Mouse (Mus musculus) limb, embryonic 15.5 days (tissue): ENCODE data around the gene Kctd14. TPM values are rescaled to one million over a fixed set of nuclear protein-coding genes. Genes with fewer than 3 reads are reported as not detected.

Experiments used
- ATAC-seq: fragments of 200-750 bp; cut with Nextera tagmentation; 2 replicates; pipeline ENCODE4 v1.8.0; 2017; ENCODE audit warnings: low read depth, moderate TSS enrichment; ENCODE audit not compliant: insufficient number of reproducible peaks, low FRiP score, low TSS enrichment
- H3K27ac ChIP-seq: fragments of 300-500 bp; sonication (generic); 2 replicates; pipeline ENCODE4 v1.5.1; 2015; ENCODE audit warnings: moderate library complexity, mild to moderate bottlenecking, inconsistent platforms
- H3K27me3 ChIP-seq: fragments of 300-500 bp; sonication (generic); 2 replicates; pipeline ENCODE4 v1.6.1; 2015; ENCODE audit warnings: inconsistent platforms
- H3K36me3 ChIP-seq: fragments of 300-500 bp; sonication (generic); 2 replicates; pipeline ENCODE4 v1.6.1; 2015; ENCODE audit warnings: inconsistent platforms
- H3K4me1 ChIP-seq: fragments of 300-500 bp; sonication (generic); 2 replicates; pipeline ENCODE4 v1.6.1; 2015; ENCODE audit warnings: inconsistent platforms
- H3K4me2 ChIP-seq: fragments of 300-500 bp; sonication (generic); 2 replicates; pipeline ENCODE4 v1.6.1; 2015; ENCODE audit warnings: mild to moderate bottlenecking, inconsistent platforms
- H3K4me3 ChIP-seq: fragments of 300-500 bp; sonication (generic); 2 replicates; pipeline ENCODE4 v1.5.1; 2015; ENCODE audit warnings: mild to moderate bottlenecking, inconsistent platforms
- H3K9ac ChIP-seq: fragments of 300-500 bp; sonication (generic); 2 replicates; pipeline ENCODE4 v1.6.1; 2015; ENCODE audit warnings: inconsistent platforms
- H3K9me3 ChIP-seq: fragments of 300-500 bp; sonication (generic); 2 replicates; pipeline ENCODE4 v1.6.1; 2016; ENCODE audit warnings: inconsistent platforms
- WGBS: fragments of 180-500 bp; shearing (Covaris S2); methylation state at CpG from one replicate; pipeline ENCODE4 v1.1.7; 2015; 5-methylcytosine and 5-hydroxymethylcytosine counted together
- polyA plus RNA-seq: library from polyadenylated mRNA; unstranded; fragments of >200 nt; fragmentation: Nextera tagmentation; extraction: Ambion mirVana; gene quantifications from 2 replicates; pipeline ENCODE4 v1.2.1, GENCODE M21; 2015

Gene Kctd14
- polyA plus RNA-seq, 1 experiment from 2014 or later, result 3.4 TPM

GRCm38 (mm10) chr7:97447050-97447531 is 4.0 kb upstream of the Kctd14 start:
- Histone ChIP-seq H3K4me3 (no peak overlapping the region), H3K27ac (peak overlapping the region; percentile 81), H3K9ac (no peak overlapping the region), H3K4me2 (no peak overlapping the region), H3K4me1 (peaks cover 20% of the 10 kb centered on the region), H3K27me3 (no peaks in the 10 kb centered on the region), H3K9me3 (no peaks in the 10 kb centered on the region), H3K36me3 (no peaks in the 10 kb centered on the region)
- 52% methylated on average over 6 of the region's 6 CpGs for WGBS
- no peak for ATAC-seq

GRCm38 (mm10) chr7:97452196-97452595 is 1.1 kb downstream of the Kctd14 start:
- no peak overlapping the region for H3K4me3 ChIP-seq
- H3K4me1 ChIP-seq, result peaks cover 17% of the 10 kb centered on the region
- H3K9ac ChIP-seq, result no peak overlapping the region
- no peaks in the 10 kb centered on the region for H3K9me3 ChIP-seq
- ATAC-seq, result no peak
- H3K27ac ChIP-seq, result no peak overlapping the region
- H3K4me2 ChIP-seq, result no peak overlapping the region
- no peaks in the 10 kb centered on the region for H3K36me3 ChIP-seq
- no peaks in the 10 kb centered on the region for H3K27me3 ChIP-seq
- WGBS, result 70% methylated on average over 6 of the region's 6 CpGs

- Histone ChIP-seq H3K27me3 (no peaks in the 10 kb centered on the region), H3K9ac (peak overlapping the region; percentile 56), H3K4me1 (peaks cover 13% of the 10 kb centered on the region), H3K4me2 (peak overlapping the region; percentile 87), H3K36me3 (peaks cover 2% of the 10 kb centered on the region; the same call in 1 of the 2 replicates), H3K9me3 (no peaks in the 10 kb centered on the region), H3K27ac (peak overlapping the region; percentile 18; the same call in 1 of the 2 replicates), H3K4me3 (peak overlapping the region; percentile 48)
- no peak for ATAC-seq
- 5% methylated on average over 27 of the region's 27 CpGs for WGBS
Measured at GRCm38 (mm10) chr7:97453141-97453921, 2.2 kb downstream of the Kctd14 start.

GRCm38 (mm10) chr7:97454795-97455194 is 3.7 kb downstream of the Kctd14 start:
- Histone ChIP-seq H3K4me1 (peaks cover 13% of the 10 kb centered on the region), H3K9ac (no peak overlapping the region), H3K4me3 (no peak overlapping the region), H3K36me3 (peaks cover 2% of the 10 kb centered on the region; the same call in 1 of the 2 replicates), H3K4me2 (no peak overlapping the region), H3K27ac (no peak overlapping the region), H3K9me3 (no peaks in the 10 kb centered on the region), H3K27me3 (no peaks in the 10 kb centered on the region)
- ATAC-seq, result no peak
- 92% methylated on average over 10 of the region's 10 CpGs for WGBS

GRCm38 (mm10) chr7:97455577-97455976 is 4.5 kb downstream of the Kctd14 start:
- Histone ChIP-seq H3K27me3 (no peaks in the 10 kb centered on the region), H3K36me3 (peaks cover 2% of the 10 kb centered on the region; the same call in 1 of the 2 replicates), H3K4me1 (peaks cover 13% of the 10 kb centered on the region), H3K4me3 (no peak overlapping the region), H3K9ac (no peak overlapping the region), H3K4me2 (no peak overlapping the region), H3K9me3 (no peaks in the 10 kb centered on the region), H3K27ac (no peak overlapping the region)
- no peak for ATAC-seq
- WGBS, result 74% methylated on average over 3 of the region's 3 CpGs

- Histone ChIP-seq H3K4me2 (no peak overlapping the region), H3K9me3 (no peaks in the 10 kb centered on the region), H3K4me3 (no peak overlapping the region), H3K4me1 (no peaks in the 10 kb centered on the region), H3K27me3 (no peaks in the 10 kb centered on the region), H3K9ac (no peak overlapping the region), H3K36me3 (no peaks in the 10 kb centered on the region), H3K27ac (no peak overlapping the region)
- no peak for ATAC-seq
- WGBS, result 70% methylated on average over 5 of the region's 5 CpGs
Measured at GRCm38 (mm10) chr7:97473001-97473400, 21.9 kb downstream of the Kctd14 start.

DNA sequence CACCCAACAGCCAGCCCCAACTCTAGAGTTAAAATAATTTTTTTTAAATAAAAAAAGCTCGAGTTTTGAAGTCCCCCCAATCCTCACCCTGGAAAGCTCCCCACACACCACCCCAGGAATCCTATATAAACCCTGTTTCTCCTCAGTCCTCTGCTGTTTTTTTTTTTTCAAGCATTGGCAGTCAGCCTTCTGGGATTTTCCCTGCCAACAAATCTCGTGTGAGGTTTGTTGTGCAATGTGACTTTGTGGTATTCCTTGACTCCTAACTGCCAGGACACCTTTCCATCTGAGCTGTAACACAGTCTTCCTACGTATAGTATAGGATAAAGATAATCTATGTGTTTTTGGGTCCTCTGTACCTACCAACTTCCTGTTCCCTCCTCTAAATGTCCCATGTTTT is 28.2 kb downstream of the Kctd14 start:
- Histone ChIP-seq H3K9ac (no peak overlapping the region), H3K9me3 (no peaks in the 10 kb centered on the region), H3K36me3 (no peaks in the 10 kb centered on the region), H3K4me2 (no peak overlapping the region), H3K27ac (no peak overlapping the region), H3K27me3 (no peaks in the 10 kb centered on the region), H3K4me3 (no peak overlapping the region), H3K4me1 (peaks cover 10% of the 10 kb centered on the region; the same call in 1 of the 2 replicates)
- ATAC-seq, result no peak
- WGBS, result 51% methylated on average over 3 of the region's 3 CpGs

GRCm38 (mm10) chr7:97480290-97480689 is 29.2 kb downstream of the Kctd14 start:
- WGBS, result 24% methylated on average over 3 of the region's 3 CpGs
- Histone ChIP-seq H3K4me3 (peak overlapping the region; percentile 81), H3K36me3 (peaks cover 6% of the 10 kb centered on the region; the same call in 1 of the 2 replicates), H3K4me2 (peak overlapping the region; percentile 45), H3K9me3 (no peaks in the 10 kb centered on the region), H3K27me3 (no peaks in the 10 kb centered on the region), H3K27ac (no peak overlapping the region), H3K9ac (no peak overlapping the region), H3K4me1 (peaks cover 10% of the 10 kb centered on the region; the same call in 1 of the 2 replicates)
- no peak for ATAC-seq

DNA sequence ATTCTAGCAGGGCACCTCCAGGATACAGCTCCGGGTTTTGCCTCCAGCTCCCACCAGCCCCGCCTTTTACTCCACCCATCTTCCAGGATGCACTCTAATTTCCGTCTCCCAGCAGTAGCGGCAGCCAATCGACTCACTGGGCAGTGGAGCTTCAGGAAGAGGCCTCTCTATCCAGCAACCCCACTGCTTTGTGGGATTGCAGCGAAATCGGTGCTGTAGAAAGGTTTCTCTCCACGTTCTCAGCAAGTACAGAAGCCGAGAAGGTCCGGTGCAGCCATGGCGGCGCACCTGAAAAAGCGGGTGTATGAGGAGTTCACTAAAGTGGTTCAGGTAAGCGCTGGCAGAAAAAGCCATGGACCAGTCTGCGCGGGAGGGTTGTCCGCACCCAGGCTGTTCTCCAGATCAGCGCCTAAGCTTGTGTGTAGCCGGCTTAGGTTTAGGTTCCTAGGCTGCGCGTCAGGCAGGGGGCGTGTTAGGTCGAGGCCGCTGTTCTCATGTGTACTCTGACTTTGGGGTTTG is 29.8 kb downstream of the Kctd14 start, which contains the start of gene Ints4:
Ints4 (plus strand) TSS at position 136 of the 519 bp plus-strand sequence.
- 0% methylated on average over 24 of the region's 24 CpGs for WGBS
- no peaks in the 10 kb centered on the region for H3K9me3 ChIP-seq
- peak within 1 kb of the TSS; percentile 65 for H3K4me2 ChIP-seq
- H3K9ac ChIP-seq, result peak within 1 kb of the TSS; percentile 63
- no peaks in the 10 kb centered on the region for H3K27me3 ChIP-seq
- H3K27ac ChIP-seq, result peak within 1 kb of the TSS; percentile 79
- ATAC-seq, result peak; percentile 98
- peak within 1 kb of the TSS; percentile 81 for H3K4me3 ChIP-seq
- H3K4me1 ChIP-seq, result peaks cover 10% of the 10 kb centered on the region; the same call in 1 of the 2 replicates
- H3K36me3 ChIP-seq, result peaks cover 11% of the 10 kb centered on the region

GRCm38 (mm10) chr7:97483378-97483777 is 32.3 kb downstream of the Kctd14 start:
- Histone ChIP-seq H3K9me3 (no peaks in the 10 kb centered on the region), H3K9ac (no peak overlapping the region), H3K4me2 (no peak overlapping the region), H3K4me1 (peaks cover 10% of the 10 kb centered on the region; the same call in 1 of the 2 replicates), H3K27me3 (no peaks in the 10 kb centered on the region), H3K36me3 (peaks cover 29% of the 10 kb centered on the region), H3K27ac (no peak overlapping the region), H3K4me3 (no peak overlapping the region)
- no peak for ATAC-seq
- WGBS, result 84% methylated on average over 2 of the region's 2 CpGs

DNA sequence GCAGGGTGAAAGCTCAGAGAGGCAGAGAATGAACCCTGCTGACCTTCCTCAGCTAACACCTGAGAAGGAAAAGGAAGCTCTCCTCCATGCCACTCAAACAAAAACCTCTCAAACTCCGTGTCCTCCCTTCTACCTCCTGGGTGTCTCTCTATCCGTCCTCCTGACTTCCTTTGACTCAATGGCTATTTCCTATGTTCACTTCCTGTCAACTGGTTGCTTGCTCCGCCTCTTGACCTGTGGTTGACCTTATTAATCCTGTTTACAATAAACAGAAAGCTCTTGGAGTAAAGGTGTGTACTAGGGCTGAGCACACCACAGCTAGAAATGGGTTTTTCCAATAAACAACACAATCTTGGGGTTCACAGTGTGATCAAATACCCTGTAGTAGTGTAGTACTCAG is 40.0 kb downstream of the Kctd14 start:
- no peak overlapping the region for H3K4me3 ChIP-seq
- 70% methylated on average over 3 of the region's 3 CpGs for whole genome bisulfite sequencing
- no peak overlapping the region for H3K27ac ChIP-seq
- no peaks in the 10 kb centered on the region for H3K27me3 ChIP-seq
- ATAC-seq, result no peak
- H3K4me2 ChIP-seq, result no peak overlapping the region
- no peaks in the 10 kb centered on the region for H3K9me3 ChIP-seq
- no peaks in the 10 kb centered on the region for H3K4me1 ChIP-seq
- peaks cover 50% of the 10 kb centered on the region for H3K36me3 ChIP-seq
- H3K9ac ChIP-seq, result no peak overlapping the region

- Histone ChIP-seq H3K9ac (no peak overlapping the region), H3K9me3 (no peaks in the 10 kb centered on the region), H3K4me1 (no peaks in the 10 kb centered on the region), H3K4me3 (no peak overlapping the region), H3K4me2 (no peak overlapping the region), H3K27me3 (no peaks in the 10 kb centered on the region), H3K36me3 (peaks cover 39% of the 10 kb centered on the region), H3K27ac (no peak overlapping the region)
- 77% methylated on average over 4 of the region's 4 CpGs for WGBS
- ATAC-seq, result no peak
Measured at GRCm38 (mm10) chr7:97492420-97492819, 41.3 kb downstream of the Kctd14 start.
